Mouse (Mus musculus) R1 (cell line): ENCODE results near the gene D17Wsu92e.

ENCODE experiments used
- DNase-seq: peaks from one replicate; pipeline ENCODE4 v3.0.0-alpha.2; 2018; ENCODE audit warnings: low read depth, low spot score

D17Wsu92e gene

GRCm38 (mm10) chr17:27821407-27822338, 1.2 kb upstream of the D17Wsu92e start:
- DNase-seq: no peak

GRCm38 (mm10) chr17:27819971-27820567, 379 bp downstream of the D17Wsu92e start:
- peak; percentile 43 for DNase-seq

- DNase-seq: peak; percentile 57
Observed at GRCm38 (mm10) chr17:27819521-27819970, 902 bp downstream of the D17Wsu92e start.

GRCm38 (mm10) chr17:27819011-27819410, 1.4 kb downstream of the D17Wsu92e start:
- no peak for DNase-seq

GRCm38 (mm10) chr17:27814606-27815005, 5.8 kb downstream of the D17Wsu92e start:
- DNase-seq: peak; percentile 25

- DNase-seq: no peak
Observed at GRCm38 (mm10) chr17:27811980-27812379, 8.5 kb downstream of the D17Wsu92e start.

- no peak for DNase-seq
Observed at GRCm38 (mm10) chr17:27810569-27811331, 9.7 kb downstream of the D17Wsu92e start.

- no peak for DNase-seq
Observed at GRCm38 (mm10) chr17:27807542-27808078, 12.8 kb downstream of the D17Wsu92e start.

GRCm38 (mm10) chr17:27804803-27805770, 15.4 kb downstream of the D17Wsu92e start:
- no peak for DNase-seq

- DNase-seq: no peak
Observed at GRCm38 (mm10) chr17:27804156-27804690, 16.2 kb downstream of the D17Wsu92e start.

- no peak for DNase-seq
Observed at GRCm38 (mm10) chr17:27803752-27804151, 16.7 kb downstream of the D17Wsu92e start.

- DNase-seq: peak; percentile 82
Observed at GRCm38 (mm10) chr17:27800710-27801648, 19.5 kb downstream of the D17Wsu92e start.

- peak; percentile 93 for DNase-seq
Observed at GRCm38 (mm10) chr17:27799771-27800584, 20.5 kb downstream of the D17Wsu92e start.

GRCm38 (mm10) chr17:27797341-27797872, 23.0 kb downstream of the D17Wsu92e start:
- DNase-seq: peak; percentile 28

- DNase-seq: peak; percentile 32
Observed at GRCm38 (mm10) chr17:27796780-27797179, 23.7 kb downstream of the D17Wsu92e start.

- no peak for DNase-seq
Observed at GRCm38 (mm10) chr17:27793144-27793543, 27.3 kb downstream of the D17Wsu92e start.

- no peak for DNase-seq
Observed at GRCm38 (mm10) chr17:27792516-27792915, 27.9 kb downstream of the D17Wsu92e start.

- no peak for DNase-seq
Observed at GRCm38 (mm10) chr17:27791556-27791955, 28.9 kb downstream of the D17Wsu92e start.
